Mouse (Mus musculus): ENCODE data around the gene Kat14. TPM values are rescaled to one million over a fixed set of nuclear protein-coding genes. Genes with fewer than 3 reads are reported as not detected.

Kat14 gene
- polyA plus RNA-seq, 1 experiment from 2014 or later: 29.6 TPM

DNA sequence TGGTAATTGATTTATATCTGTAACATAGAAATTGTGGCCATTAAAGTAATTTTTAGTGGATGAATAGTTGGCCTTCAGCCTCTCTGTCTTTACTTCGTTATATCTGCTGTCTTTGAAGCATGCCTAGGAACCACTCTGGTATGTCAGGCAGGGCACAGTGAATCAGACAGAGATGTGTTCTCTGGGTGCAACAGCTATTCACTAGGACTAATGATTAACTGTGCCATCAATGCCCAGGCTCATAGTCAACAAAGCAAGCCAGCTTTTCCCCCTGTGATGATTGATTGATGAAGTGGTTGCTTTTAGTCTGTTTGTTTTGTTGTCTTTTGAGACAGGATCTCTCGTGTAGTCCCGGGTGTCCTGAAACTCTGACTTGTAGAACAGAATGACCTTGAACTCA is 19.6 kb downstream of the Kat14 start:
- ATAC-seq (ENCODE audit: low FRiP score): no peak
- no peaks in the 10 kb centered on the region for H3K9me3 ChIP-seq
- WGBS: 52% methylated on average over 3 of the region's 3 CpGs
- no peak overlapping the region for H3K4me2 ChIP-seq
- H3K27me3 ChIP-seq: no peaks in the 10 kb centered on the region
- peaks cover 72% of the 10 kb centered on the region for H3K36me3 ChIP-seq
- no peaks in the 10 kb centered on the region for H3K4me1 ChIP-seq (replicated peaks)
- H3K27ac ChIP-seq: no peak overlapping the region
- no peak overlapping the region for H3K4me3 ChIP-seq
- H3K9ac ChIP-seq: no peak overlapping the region

GRCm38 (mm10) chr2:144399531-144399930 is 30.7 kb downstream of the Kat14 start:
- no peak overlapping the region for H3K9ac ChIP-seq
- H3K4me1 ChIP-seq (replicated peaks): no peaks in the 10 kb centered on the region
- H3K4me3 ChIP-seq: no peak overlapping the region
- no peak overlapping the region for H3K4me2 ChIP-seq
- WGBS: 91% methylated on average over 4 of the region's 4 CpGs
- H3K9me3 ChIP-seq: no peaks in the 10 kb centered on the region
- peaks cover 91% of the 10 kb centered on the region for H3K36me3 ChIP-seq
- H3K27ac ChIP-seq: no peak overlapping the region
- H3K27me3 ChIP-seq: no peaks in the 10 kb centered on the region
- ATAC-seq (ENCODE audit: low FRiP score): no peak

DNA sequence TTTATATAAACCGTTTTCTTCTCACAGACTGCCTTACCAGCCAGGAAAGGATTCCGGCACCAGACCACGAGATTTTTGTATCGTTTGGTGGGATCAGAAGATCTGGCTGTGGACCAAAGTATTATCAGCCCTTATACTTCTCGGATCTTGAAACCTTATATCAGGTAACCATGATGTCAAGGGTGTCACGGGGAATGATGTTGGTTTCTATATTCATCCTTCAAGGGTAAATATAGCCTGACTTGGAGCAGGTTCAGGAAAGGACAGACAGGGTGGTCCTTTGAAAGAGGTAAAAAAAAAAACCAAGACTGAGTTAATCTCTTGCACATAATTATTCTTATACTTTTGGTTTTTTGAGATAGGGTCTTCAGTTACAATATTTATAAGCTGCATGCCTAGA is 31.9 kb downstream of the Kat14 start:
- Histone ChIP-seq H3K9ac (no peak overlapping the region), H3K27ac (no peak overlapping the region), H3K27me3 (no peaks in the 10 kb centered on the region), H3K36me3 (peaks cover 89% of the 10 kb centered on the region), H3K4me1 (replicated peaks) (no peaks in the 10 kb centered on the region), H3K9me3 (no peaks in the 10 kb centered on the region), H3K4me2 (no peak overlapping the region), H3K4me3 (no peak overlapping the region)
- 94% methylated on average over 6 of the region's 6 CpGs for WGBS
- no peak for ATAC-seq (ENCODE audit: low FRiP score)

- Histone ChIP-seq H3K27ac (no peak overlapping the region), H3K36me3 (peaks cover 65% of the 10 kb centered on the region), H3K27me3 (no peaks in the 10 kb centered on the region), H3K4me2 (no peak overlapping the region), H3K4me3 (no peak overlapping the region), H3K9ac (no peak overlapping the region), H3K4me1 (replicated peaks) (no peaks in the 10 kb centered on the region), H3K9me3 (no peaks in the 10 kb centered on the region)
- no peak for ATAC-seq (ENCODE audit: low FRiP score)
- 94% methylated on average over 4 of the region's 4 CpGs for WGBS
Measured at GRCm38 (mm10) chr2:144409037-144409436, 40.3 kb downstream of the Kat14 start.

GRCm38 (mm10) chr2:144410603-144411002 is 41.8 kb downstream of the Kat14 start:
- Histone ChIP-seq H3K27me3 (no peaks in the 10 kb centered on the region), H3K4me1 (replicated peaks) (no peaks in the 10 kb centered on the region), H3K4me3 (no peak overlapping the region), H3K9ac (no peak overlapping the region), H3K4me2 (no peak overlapping the region), H3K27ac (no peak overlapping the region), H3K9me3 (no peaks in the 10 kb centered on the region), H3K36me3 (peaks cover 64% of the 10 kb centered on the region)
- ATAC-seq (ENCODE audit: low FRiP score): no peak
- WGBS: 70% methylated on average over 3 of the region's 3 CpGs

GRCm38 (mm10) chr2:144414646-144415045 is 45.9 kb downstream of the Kat14 start:
- WGBS: 96% methylated on average over 1 of the region's 1 CpGs
- Histone ChIP-seq H3K9me3 (no peaks in the 10 kb centered on the region), H3K4me2 (no peak overlapping the region), H3K36me3 (peaks cover 28% of the 10 kb centered on the region), H3K4me1 (replicated peaks) (peaks cover 7% of the 10 kb centered on the region), H3K4me3 (no peak overlapping the region), H3K27ac (no peak overlapping the region), H3K9ac (no peak overlapping the region), H3K27me3 (no peaks in the 10 kb centered on the region)
- ATAC-seq (ENCODE audit: low FRiP score): no peak

- H3K9ac ChIP-seq: no peak overlapping the region
- peaks cover 18% of the 10 kb centered on the region for H3K36me3 ChIP-seq
- no peak overlapping the region for H3K4me2 ChIP-seq
- peaks cover 7% of the 10 kb centered on the region for H3K4me1 ChIP-seq (replicated peaks)
- no peaks in the 10 kb centered on the region for H3K27me3 ChIP-seq
- no peak overlapping the region for H3K4me3 ChIP-seq
- H3K9me3 ChIP-seq: no peaks in the 10 kb centered on the region
- ATAC-seq (ENCODE audit: low FRiP score): no peak
- no peak overlapping the region for H3K27ac ChIP-seq
- 50% methylated on average over 8 of the region's 8 CpGs for WGBS
Measured at GRCm38 (mm10) chr2:144416859-144417258, 48.1 kb downstream of the Kat14 start.

DNA sequence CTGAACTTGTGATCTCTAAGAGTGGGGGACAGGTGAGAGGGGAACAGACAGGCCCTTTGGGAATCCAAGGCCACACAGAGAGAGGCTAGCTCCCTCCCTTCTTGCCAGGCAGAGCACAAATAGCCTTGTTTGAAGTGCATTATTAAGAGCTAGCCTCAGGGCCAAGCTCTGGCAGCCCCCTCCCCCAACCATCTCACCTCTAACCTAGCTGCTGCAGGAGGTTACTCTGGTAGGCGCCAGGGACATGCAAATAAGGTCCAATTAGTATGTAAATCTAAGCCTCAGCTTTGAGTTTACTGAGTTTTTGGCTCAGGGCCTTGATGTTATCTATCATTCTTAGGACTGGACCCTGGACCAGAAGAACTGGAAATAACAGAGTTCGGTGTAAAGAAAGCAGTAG is 49.3 kb downstream of the Kat14 start:
- no peaks in the 10 kb centered on the region for H3K27me3 ChIP-seq
- ATAC-seq (ENCODE audit: low FRiP score): no peak
- H3K4me3 ChIP-seq: no peak overlapping the region
- H3K27ac ChIP-seq: peak overlapping the region; percentile 13; the same call in 1 of the 2 replicates
- no peak overlapping the region for H3K9ac ChIP-seq
- H3K9me3 ChIP-seq: no peaks in the 10 kb centered on the region
- peaks cover 13% of the 10 kb centered on the region for H3K36me3 ChIP-seq
- no peak overlapping the region for H3K4me2 ChIP-seq
- peaks cover 7% of the 10 kb centered on the region for H3K4me1 ChIP-seq (replicated peaks)
- 32% methylated on average over 2 of the region's 2 CpGs for WGBS

DNA sequence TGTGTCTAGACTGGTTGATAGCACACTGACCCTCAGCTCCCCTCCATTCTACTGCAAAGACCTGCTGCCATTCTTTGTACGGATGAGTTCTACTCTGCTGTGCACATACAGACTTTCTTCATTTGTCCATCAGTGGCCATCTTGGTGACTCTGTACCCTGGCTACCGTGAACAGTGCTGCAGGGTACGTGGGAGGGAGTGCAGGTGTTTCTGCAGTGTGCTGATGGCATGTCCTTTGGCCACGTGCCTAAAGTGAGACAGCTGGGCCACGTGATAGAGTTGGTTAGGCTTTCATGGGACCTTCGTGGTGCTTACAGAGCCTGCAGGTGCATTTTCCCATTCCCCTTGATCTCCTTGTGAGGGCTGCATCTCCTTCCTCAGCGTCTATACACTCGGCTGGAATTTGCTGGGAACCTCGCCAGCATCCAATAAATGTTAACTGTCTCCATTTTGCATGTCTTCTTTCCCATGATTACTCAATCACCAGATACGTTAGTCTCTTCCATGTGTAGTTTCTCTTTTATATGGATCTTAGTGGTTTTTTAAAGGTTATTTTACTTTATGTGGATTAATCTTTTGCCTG is 53.4 kb downstream of the Kat14 start:
- Histone ChIP-seq H3K9ac (no peak overlapping the region), H3K9me3 (no peaks in the 10 kb centered on the region), H3K27ac (no peak overlapping the region), H3K4me2 (no peak overlapping the region), H3K36me3 (no peaks in the 10 kb centered on the region; the same call in 1 of the 2 replicates), H3K27me3 (no peaks in the 10 kb centered on the region), H3K4me3 (no peak overlapping the region), H3K4me1 (replicated peaks) (peaks cover 7% of the 10 kb centered on the region)
- no peak for ATAC-seq (ENCODE audit: low FRiP score)
- 79% methylated on average over 10 of the region's 10 CpGs for WGBS

DNA sequence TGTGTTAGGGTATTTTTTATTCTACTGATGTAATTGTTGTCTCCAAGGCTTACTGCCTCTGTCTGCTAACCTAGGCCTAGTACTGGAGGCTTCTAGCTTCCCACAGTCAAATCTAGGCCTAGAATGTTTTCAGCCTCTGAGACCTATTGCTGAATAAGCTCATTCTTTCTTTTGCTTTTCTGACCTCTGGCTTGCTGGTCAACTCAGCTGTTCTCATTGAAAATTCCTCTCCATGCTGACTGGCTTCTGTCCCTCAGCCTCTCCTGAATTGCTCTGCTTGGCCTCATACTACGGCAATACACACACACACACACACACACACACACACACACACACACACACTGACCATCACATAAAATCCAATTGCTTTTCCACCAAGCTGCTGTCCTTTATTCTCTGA is 57.0 kb downstream of the Kat14 start:
- Histone ChIP-seq H3K27ac (no peak overlapping the region), H3K9ac (no peak overlapping the region), H3K9me3 (no peaks in the 10 kb centered on the region), H3K27me3 (no peaks in the 10 kb centered on the region), H3K4me2 (no peak overlapping the region), H3K4me3 (no peak overlapping the region), H3K36me3 (no peaks in the 10 kb centered on the region; the same call in 1 of the 2 replicates), H3K4me1 (replicated peaks) (no peaks in the 10 kb centered on the region)
- ATAC-seq (ENCODE audit: low FRiP score): peak; percentile 49; the same call in 1 of the 2 replicates
- WGBS: 89% methylated on average over 1 of the region's 1 CpGs

- Histone ChIP-seq H3K9ac (no peak overlapping the region), H3K9me3 (no peaks in the 10 kb centered on the region), H3K27me3 (no peaks in the 10 kb centered on the region), H3K4me3 (no peak overlapping the region), H3K4me2 (no peak overlapping the region), H3K4me1 (replicated peaks) (no peaks in the 10 kb centered on the region), H3K36me3 (no peaks in the 10 kb centered on the region; the same call in 1 of the 2 replicates), H3K27ac (no peak overlapping the region)
- no peak for ATAC-seq (ENCODE audit: low FRiP score)
- 81% methylated on average over 5 of the region's 5 CpGs for WGBS
Measured at GRCm38 (mm10) chr2:144427852-144428251, 59.1 kb downstream of the Kat14 start.

- H3K27ac ChIP-seq: no peak overlapping the region
- H3K4me3 ChIP-seq: no peak overlapping the region
- no peaks in the 10 kb centered on the region for H3K4me1 ChIP-seq (replicated peaks)
- no peaks in the 10 kb centered on the region for H3K27me3 ChIP-seq
- no peak for ATAC-seq (ENCODE audit: low FRiP score)
- 92% methylated on average over 8 of the region's 8 CpGs for WGBS
- H3K36me3 ChIP-seq: no peaks in the 10 kb centered on the region
- H3K4me2 ChIP-seq: no peak overlapping the region
- H3K9me3 ChIP-seq: no peaks in the 10 kb centered on the region
- H3K9ac ChIP-seq: no peak overlapping the region
Measured at GRCm38 (mm10) chr2:144428659-144429058, 59.9 kb downstream of the Kat14 start.

- no peaks in the 10 kb centered on the region for H3K27me3 ChIP-seq
Measured at GRCm38 (mm10) chr2:144429171-144429570, 60.4 kb downstream of the Kat14 start.

More at GRCm38 (mm10) chr2:144429171-144429570, 60.4 kb downstream of the Kat14 start:
- Histone ChIP-seq H3K27ac (no peak overlapping the region), H3K36me3 (no peaks in the 10 kb centered on the region), H3K9ac (no peak overlapping the region), H3K4me1 (replicated peaks) (no peaks in the 10 kb centered on the region), H3K4me2 (no peak overlapping the region), H3K9me3 (no peaks in the 10 kb centered on the region), H3K4me3 (no peak overlapping the region)
- 86% methylated on average over 7 of the region's 7 CpGs for WGBS
- no peak for ATAC-seq (ENCODE audit: low FRiP score)

Data from hindbrain, embryonic 13.5 days (tissue).